Mouse (Mus musculus) cerebellum, adult 11-12 months (tissue): ENCODE results near the gene Tmem189.

Source experiments
- DNase-seq: peaks from one replicate; pipeline ENCODE4 v3.0.0; 2022

The Tmem189 gene

GRCm38 (mm10) chr2:167689501-167690218 lies at the start of gene Tmem189:
Tmem189 (minus strand) TSS chr2:167689822.
- DNase-seq = peak; percentile 71

- no peak for DNase-seq
Observed at GRCm38 (mm10) chr2:167739030-167739429, 49.4 kb upstream of the Tmem189 start.

- DNase-seq = no peak
Observed at GRCm38 (mm10) chr2:167734861-167735260, 45.2 kb upstream of the Tmem189 start.

GRCm38 (mm10) chr2:167731149-167731548 lies 41.5 kb upstream of the Tmem189 start:
- DNase-seq = no peak

- DNase-seq = no peak
Observed at GRCm38 (mm10) chr2:167730036-167730435, 40.4 kb upstream of the Tmem189 start.

- DNase-seq = peak; percentile 9
Observed at GRCm38 (mm10) chr2:167727161-167727560, 37.5 kb upstream of the Tmem189 start.

- DNase-seq = no peak
Observed at GRCm38 (mm10) chr2:167725879-167726278, 36.3 kb upstream of the Tmem189 start.

- DNase-seq = no peak
Observed at GRCm38 (mm10) chr2:167723589-167724206, 34.1 kb upstream of the Tmem189 start.

- DNase-seq = no peak
Observed at GRCm38 (mm10) chr2:167722538-167722937, 32.9 kb upstream of the Tmem189 start.

GRCm38 (mm10) chr2:167721159-167721882 lies 31.7 kb upstream of the Tmem189 start:
- no peak for DNase-seq

GRCm38 (mm10) chr2:167719520-167719919 lies 29.9 kb upstream of the Tmem189 start:
- no peak for DNase-seq

- DNase-seq = no peak
Observed at GRCm38 (mm10) chr2:167717208-167717607, 27.6 kb upstream of the Tmem189 start.

GRCm38 (mm10) chr2:167715008-167715407 lies 25.4 kb upstream of the Tmem189 start:
- no peak for DNase-seq

GRCm38 (mm10) chr2:167714298-167714697 lies 24.7 kb upstream of the Tmem189 start:
- DNase-seq = no peak

GRCm38 (mm10) chr2:167712872-167713821 lies 23.5 kb upstream of the Tmem189 start:
- no peak for DNase-seq

- DNase-seq = no peak
Observed at GRCm38 (mm10) chr2:167710574-167710973, 21.0 kb upstream of the Tmem189 start.

GRCm38 (mm10) chr2:167709969-167710368 lies 20.3 kb upstream of the Tmem189 start:
- DNase-seq = no peak

GRCm38 (mm10) chr2:167708373-167708772 lies 18.8 kb upstream of the Tmem189 start:
- DNase-seq = no peak

- DNase-seq = no peak
Observed at GRCm38 (mm10) chr2:167706183-167706939, 16.7 kb upstream of the Tmem189 start.

GRCm38 (mm10) chr2:167704409-167704808 lies 14.8 kb upstream of the Tmem189 start:
- DNase-seq = no peak

GRCm38 (mm10) chr2:167702126-167702525 lies 12.5 kb upstream of the Tmem189 start:
- no peak for DNase-seq

- no peak for DNase-seq
Observed at GRCm38 (mm10) chr2:167701472-167701871, 11.8 kb upstream of the Tmem189 start.
